ENCODE assay signal across 16 mouse cellular contexts in the genomic region with DNA sequence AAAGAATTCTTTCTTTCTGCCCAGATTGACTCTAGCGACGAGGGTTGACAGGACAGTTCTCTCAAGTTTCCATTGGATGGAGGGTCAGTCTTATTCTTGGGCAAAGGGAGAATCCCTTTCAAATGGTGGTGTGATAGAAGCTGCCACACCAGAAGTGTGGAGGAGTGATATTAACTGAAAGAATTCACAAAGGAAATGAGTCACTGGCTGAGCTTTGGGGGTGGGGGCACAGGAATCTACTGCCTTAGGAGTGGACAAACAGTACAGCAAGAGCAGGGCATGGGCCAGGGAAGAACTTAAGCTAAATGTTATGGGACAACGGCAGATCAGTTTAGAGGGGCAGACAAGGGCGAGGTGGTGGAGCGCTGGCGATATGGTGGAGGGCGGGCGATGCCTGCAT.
"Had no signal": no experiment of that assay in that cellular context is flagged by ENCODE, and none has a peak within 500 bp of the region (broad histone marks: within the 10 kb centered on the region; RNA-seq: fewer than 3 reads in every experiment).

No protein-coding gene starts in this region.

- H3K9ac ChIP-seq: intestine, embryonic 15.5 days; kidney, embryonic 15.5 days; limb, embryonic 12.5 days; liver, embryonic 13.5 days; liver, postnatal 0 days; neural tube, embryonic 13.5 days had no signal

- H3K4me1 ChIP-seq: intestine, embryonic 15.5 days; kidney, embryonic 15.5 days; liver, embryonic 13.5 days had no signal

- ATAC-seq: intestine, embryonic 15.5 days; liver, postnatal 0 days had no signal

- H3K4me3 ChIP-seq: intestine, embryonic 15.5 days; kidney, embryonic 15.5 days; left cerebral cortex, adult 2 months; limb, embryonic 12.5 days; liver, embryonic 13.5 days; neural tube, embryonic 13.5 days had no signal

- DNase-seq: kidney, adult 18-20 months; kidney, postnatal 25 days; liver; liver, embryonic 13.5 days; liver, postnatal 0 days; midbrain, embryonic 14.5 days; right cerebral cortex, adult 18-20 months; right cerebral cortex, postnatal 25 days; thymus, adult 18-20 months; thymus, postnatal 14 days had no signal

- H3K4me2 ChIP-seq: intestine, embryonic 15.5 days; kidney, embryonic 15.5 days; limb, embryonic 12.5 days; liver, embryonic 13.5 days; neural tube, embryonic 13.5 days had no signal

- H3K27me3 ChIP-seq: intestine, embryonic 15.5 days; kidney, embryonic 15.5 days; limb, embryonic 12.5 days; liver, embryonic 13.5 days; neural tube, embryonic 13.5 days had no signal

- H3K9me3 ChIP-seq: intestine, embryonic 15.5 days; kidney, embryonic 15.5 days; limb, embryonic 12.5 days; liver, embryonic 13.5 days; neural tube, embryonic 13.5 days had no signal

- H3K36me3 ChIP-seq: intestine, embryonic 15.5 days; kidney, embryonic 15.5 days; limb, embryonic 12.5 days; liver, embryonic 13.5 days; neural tube, embryonic 13.5 days had no signal

- H3K27ac ChIP-seq: intestine, embryonic 15.5 days; kidney, embryonic 15.5 days; left cerebral cortex, adult 2 months; limb, embryonic 12.5 days; liver, embryonic 13.5 days; macrophage had no signal
